Mouse (Mus musculus) small intestine, adult 2 months (tissue): ENCODE measurements around the gene Sgpp2.

ENCODE experiments used
- CTCF ChIP-seq: fragments of 200-500 bp; IDR thresholded peaks from 2 replicates; pipeline ENCODE4 v1.5.1; 2012; ENCODE audit warnings: low read depth, mild to moderate bottlenecking, control low read depth, inconsistent platforms, low read length, moderate library complexity, mixed read lengths; ENCODE audit not compliant: insufficient replicate concordance, insufficient read length; ENCODE audit errors: extremely low read depth
- POLR2A ChIP-seq: fragments of 200-500 bp; IDR thresholded peaks from 2 replicates; pipeline ENCODE4 v1.6.1; 2012; ENCODE audit warnings: low read depth, mild to moderate bottlenecking, control low read depth, inconsistent platforms, low read length, moderate library complexity

DNA sequence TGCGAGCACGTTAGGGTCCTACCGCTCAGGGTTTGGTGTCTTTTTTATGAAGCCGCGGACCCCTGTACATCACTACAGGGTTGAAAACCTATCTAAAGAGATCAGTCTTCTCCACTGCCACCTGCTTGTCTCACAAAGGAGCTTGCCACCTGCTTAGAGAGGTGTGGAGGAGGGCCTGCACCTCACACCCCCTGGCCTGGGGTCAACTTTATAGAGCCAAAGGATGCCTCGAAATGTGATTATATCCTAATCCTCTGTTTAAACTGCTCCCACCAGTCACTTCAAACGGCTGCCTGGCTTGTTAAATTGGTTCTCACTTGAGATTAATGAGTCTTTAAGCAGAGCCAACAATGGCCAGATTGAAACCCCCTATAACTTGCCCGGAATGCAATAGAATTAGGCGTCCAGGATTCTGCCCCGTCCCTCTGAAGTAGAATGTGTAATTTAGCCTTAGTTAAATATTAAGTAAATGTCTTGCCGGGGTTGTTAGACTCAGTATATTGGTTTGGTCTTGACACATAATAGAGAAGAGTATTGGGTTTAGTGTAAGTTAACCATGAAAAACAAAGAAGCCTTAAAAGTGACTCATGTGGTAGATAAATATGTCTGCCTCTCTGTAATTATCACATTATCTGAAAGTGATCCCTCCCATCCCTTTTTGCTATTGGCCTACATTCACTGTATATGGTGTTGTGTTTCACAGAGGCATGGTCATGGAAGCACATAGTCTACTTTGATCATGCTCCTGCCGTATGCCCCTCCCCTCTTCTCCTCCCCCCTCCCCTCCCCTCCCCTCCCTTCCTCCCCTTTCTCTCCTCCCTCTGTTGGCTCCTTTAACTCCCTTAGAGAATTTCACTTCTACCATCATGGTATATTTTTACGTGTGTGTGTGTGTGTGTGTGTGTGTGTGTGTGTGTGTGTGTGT lies 54.1 kb downstream of the Sgpp2 start:
- no peak for TF ChIP-seq POLR2A
- no peak for TF ChIP-seq CTCF
